Mouse (Mus musculus): ENCODE measurements around the gene Itpr1.

Itpr1 gene

DNA sequence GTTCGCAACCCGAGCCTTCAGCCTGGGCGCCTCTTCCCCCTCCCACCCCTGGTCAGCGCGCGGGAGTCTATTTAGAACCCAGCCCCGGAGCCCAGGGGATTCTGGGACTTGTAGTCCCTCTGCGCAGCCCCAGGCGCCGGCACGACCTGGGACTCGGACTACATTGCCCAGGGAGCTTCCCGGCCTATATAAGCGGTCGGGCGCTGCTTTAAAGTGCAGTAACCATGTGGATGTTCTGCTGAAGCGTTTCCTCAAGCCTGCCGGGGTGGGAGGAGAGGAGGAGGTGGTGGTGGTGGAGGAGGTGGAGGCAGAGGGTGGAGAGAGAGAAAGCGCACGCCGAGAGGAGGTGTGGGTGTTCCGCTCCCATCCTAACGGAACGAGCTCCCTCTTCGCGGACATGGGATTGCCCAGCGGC, at the start of gene Itpr1:
Itpr1 (plus strand) TSS at position 216 of the 415 bp plus-strand sequence.
- DNase-seq: peak; percentile 99

DNA sequence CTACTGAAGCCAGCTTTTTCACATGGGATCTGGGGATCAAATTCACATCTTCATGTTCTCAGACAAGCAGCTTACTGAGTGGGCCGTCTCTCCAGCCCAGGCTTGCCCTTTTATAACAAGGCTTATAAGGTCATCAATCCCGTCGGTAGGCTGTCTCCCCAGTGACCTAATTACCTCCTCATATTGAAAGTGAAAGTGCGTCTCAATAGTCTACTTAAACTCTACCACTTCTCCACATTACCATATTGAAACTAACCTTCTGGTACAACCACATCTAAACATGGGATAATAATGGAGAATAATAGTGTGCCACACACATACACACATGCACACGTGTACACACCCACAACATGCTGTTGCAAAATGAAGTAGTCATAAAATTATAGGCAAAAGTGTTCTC, 48.0 kb upstream of the Itpr1 start:
- DNase-seq: no peak

DNA sequence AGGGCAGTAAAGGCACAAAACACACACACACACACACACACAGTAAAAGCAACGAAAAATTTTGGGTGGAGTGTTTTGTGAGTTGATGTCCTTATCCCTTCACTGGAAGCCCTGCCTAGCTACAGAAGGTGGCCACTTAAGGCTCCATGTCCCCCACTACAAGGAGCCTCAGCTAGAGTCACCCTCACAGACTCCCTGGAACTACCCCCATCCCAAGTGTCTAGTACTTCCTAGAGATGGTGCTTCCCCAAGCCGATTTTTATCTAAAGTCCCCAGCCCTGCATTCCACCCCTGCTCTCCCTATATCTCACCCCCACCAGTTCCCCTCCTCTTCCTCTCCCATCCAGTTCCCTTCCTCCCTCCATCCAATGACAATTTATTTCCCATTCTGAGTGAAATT, 47.3 kb upstream of the Itpr1 start:
- DNase-seq: no peak

- DNase-seq: no peak
Observed at GRCm38 (mm10) chr6:108167946-108168680, 44.8 kb upstream of the Itpr1 start.

DNA sequence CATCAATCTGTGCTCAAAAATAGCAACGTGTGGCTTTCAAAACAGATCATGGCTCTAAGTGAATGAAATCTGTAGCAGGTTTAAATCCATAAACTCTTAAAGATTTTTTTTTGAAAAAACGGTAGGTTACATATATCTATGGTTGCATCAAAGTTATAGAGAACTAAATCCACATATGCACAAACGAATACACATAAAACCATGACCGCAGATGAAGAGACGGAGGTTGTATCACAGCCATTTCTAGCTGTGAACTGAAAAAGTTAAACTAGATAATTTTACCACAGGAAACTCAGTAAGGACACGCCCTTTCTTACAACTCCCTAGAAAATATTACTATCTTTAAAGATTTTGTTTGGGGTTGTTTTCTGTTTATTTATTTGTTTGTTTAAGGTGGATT, 44.2 kb upstream of the Itpr1 start:
- DNase-seq: no peak

DNA sequence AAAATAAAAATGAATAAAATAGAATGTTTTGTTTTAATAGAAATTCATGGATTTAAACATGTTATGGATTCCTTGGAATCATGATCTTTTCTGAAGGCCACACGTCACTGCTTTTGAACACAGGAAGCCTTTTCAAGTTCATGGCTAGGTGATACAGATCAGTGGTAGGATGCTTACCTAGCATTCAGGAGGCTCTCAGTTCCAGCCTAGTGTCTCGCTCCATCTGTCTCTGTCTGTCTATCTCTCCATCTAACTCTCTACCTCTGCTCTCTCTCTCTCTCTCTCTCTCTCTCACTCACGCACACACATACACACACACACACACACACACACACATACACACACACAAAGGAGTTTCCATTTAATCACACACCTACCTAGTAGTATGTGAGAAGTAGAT, 43.4 kb upstream of the Itpr1 start:
- DNase-seq: no peak

GRCm38 (mm10) chr6:108172219-108172618, 40.7 kb upstream of the Itpr1 start:
- DNase-seq: no peak

DNA sequence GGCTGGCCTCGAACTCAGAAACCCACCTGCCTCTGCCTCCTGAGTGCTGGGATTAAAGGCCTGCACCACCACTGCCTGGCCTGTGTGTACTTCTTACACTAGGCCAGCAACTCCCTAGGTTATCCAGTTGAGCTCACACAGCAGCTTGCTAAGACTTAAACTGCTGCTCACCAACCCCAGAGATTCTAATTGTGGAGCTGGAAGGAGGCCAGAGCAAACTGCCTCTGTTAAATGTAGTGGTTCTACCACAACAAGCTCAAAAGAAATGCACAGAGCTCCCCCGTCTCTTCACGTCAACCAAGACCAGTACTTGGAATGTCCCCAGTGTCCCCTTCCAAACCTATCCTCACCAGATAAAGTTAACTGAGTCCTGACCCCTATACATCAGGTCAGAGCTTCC, 38.7 kb upstream of the Itpr1 start:
- DNase-seq: no peak

DNA sequence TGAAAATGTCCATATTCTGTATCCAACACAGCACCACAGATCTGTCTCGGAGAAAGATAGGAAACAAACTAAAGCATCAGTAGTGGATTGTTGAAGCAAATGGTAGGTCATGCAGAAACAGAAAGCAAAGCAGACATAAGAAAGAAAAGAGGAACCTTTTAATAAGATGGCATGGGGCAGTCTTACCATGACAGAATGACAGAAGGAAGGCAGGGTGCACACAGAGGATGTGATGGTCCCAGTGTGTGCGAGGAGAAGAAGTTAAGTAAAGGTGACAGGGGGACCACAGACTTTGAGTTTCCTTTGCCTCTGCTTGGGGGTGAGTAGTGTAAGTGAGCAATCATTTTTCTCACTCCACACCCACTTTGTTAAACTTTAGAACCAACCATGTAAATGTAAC, 33.8 kb upstream of the Itpr1 start:
- no peak for DNase-seq

DNA sequence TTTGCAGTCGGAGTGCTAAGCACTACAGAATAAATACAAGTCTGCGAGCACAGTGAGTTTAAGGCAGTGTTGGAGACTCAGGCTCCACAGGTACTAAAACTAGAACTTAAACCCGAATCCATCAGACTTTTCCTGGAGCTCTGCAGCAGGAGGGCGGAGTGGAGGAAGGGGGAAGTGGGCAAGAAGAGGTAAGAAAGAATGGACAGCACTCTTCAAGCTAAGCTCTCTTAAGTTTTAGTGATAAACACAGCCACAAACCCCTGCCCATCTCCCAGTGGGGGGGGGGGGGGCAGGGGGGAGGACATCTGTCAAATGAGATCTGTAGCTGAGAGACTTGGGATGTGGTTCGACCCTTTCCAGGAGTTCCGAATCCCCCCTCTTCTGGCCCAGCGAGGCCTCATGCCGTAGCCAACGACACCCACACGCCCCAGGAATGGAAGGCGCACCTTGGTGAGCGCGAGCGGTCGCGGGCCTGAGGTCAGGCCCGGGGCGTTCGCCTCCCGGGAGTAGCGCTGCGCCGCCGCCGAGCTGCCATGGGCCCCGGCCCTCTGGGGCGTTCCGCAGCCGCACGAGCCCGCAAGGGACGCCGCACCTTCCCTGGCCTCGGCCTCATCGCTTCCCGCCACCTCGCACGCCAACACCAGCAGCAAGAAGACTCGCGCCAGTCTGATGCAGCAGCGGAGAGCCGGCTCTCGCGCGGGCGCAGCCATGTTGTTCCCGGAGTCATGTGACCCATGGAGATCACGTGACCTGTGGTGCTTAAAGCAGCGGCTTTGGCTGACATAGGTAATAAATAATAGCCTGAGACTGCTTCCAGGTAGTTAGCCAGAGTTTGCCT, 27.8 kb upstream of the Itpr1 start, which contains the start of gene Sumf1:
Sumf1 (minus strand) TSS at position 736 of the 838 bp plus-strand sequence.
- peak; percentile 95 for DNase-seq

DNA sequence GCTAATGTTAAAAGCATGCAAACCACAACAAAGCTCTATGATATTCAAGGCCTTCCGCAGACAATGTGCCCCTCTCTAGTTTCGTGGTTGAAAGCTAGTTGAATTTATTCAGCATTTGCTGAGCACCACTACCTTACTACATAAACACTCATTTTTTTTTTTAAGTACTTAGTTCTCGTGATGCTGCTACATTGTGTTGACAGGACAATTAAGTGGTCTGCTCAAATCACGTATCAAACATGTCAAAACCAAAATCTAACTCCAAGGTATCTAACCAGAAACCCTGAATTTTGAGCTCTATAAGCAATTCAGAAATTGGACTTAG, 27.2 kb upstream of the Itpr1 start:
- DNase-seq: no peak

DNA sequence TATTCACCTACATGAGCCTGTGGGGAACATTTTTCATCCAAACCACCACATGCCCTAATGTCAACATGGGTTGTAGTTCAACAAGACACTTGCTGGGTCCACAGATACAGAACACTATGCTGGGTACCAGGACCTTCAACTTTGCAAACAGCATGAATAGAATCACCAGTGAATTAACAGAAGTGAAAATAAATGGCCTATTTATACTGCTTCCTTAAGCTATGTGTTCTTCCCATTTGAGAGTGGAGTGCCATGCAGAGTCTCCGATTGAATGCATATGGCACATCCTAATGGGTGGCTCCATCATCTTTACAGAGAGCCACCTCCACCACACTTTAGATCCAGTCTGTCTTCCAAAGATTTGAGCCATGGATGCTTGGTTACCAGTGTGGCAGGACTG, 22.2 kb upstream of the Itpr1 start:
- DNase-seq: no peak

DNA sequence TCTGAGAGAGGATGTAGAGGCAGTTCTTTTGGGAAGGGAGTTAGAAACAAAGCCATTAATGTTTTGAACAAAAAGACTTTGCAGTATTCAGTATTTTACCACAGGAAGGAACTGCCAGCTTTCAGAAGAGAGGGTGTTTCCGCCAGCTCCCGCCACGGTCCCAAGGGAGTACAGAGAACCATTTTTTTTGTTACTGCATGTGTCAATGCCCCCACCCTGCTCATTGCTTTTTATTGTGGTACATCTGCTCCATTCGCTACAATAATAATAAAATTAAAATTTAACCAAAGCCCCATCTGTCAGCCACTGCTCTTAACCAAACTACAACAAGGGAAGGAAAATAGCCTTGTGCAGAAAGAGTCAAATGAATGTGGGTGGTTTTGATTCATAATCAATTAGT, 20.3 kb upstream of the Itpr1 start:
- DNase-seq: peak; percentile 15

- DNase-seq: no peak
Observed at GRCm38 (mm10) chr6:108196665-108197064, 16.2 kb upstream of the Itpr1 start.

DNA sequence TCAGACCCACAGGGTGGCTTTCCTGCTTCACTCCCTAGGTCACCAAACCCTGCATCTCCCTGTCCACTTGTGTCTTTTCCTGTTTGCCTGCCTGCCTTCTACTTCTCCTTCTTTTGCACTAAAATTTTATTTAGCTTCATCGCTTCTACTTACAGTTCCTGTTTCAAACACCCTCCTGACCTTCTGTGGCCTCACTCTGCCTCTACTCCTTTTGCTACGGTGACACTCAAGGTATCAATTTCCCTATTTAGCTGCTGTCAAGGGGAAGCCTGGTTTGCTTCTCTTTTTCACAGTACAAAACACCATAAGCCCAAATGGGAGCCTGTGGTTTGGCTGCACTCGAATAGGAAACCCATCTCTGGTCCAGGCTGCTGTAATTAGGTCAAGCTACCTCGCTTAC, 15.8 kb upstream of the Itpr1 start:
- no peak for DNase-seq

- no peak for DNase-seq
Observed at GRCm38 (mm10) chr6:108198286-108198685, 14.6 kb upstream of the Itpr1 start.

DNA sequence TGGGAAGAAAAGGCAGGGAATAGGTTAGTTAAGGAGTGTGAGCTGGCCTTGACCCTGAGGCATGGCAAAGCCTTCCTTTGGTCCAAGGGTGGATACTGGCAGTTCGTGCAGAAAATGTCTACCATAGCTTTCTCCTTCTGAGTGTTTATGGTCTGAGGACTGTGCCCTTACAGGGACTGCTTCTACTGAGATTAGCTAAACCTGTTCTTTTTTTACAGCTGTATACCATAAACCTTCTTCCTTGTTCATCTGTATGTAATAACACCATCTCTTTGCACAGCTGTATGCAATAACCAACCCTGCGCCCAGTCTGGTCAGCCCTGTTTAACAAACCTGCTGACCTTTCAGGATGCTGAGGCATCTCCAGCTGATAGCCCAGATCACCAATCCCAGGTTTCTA, 8.6 kb upstream of the Itpr1 start:
- DNase-seq: no peak

DNA sequence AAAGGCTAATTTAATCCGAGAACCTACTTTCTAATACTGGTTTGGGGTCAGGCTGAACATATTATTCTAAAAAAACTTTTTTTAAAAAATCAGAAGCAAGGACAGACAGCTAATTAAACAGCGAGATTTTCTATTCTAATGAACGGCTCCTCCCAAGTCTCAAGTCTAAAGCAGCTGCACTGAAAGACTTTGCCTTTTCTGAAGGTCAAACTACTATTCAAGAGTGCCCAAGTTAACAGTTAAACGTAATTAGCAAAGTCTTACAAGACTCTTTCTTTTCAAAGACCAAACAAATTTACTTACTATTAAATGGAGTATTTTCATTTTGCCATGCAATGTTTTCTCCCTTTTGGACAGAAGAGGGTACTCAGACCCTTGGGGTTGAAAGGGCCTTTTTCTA, 6.8 kb upstream of the Itpr1 start:
- no peak for DNase-seq

DNA sequence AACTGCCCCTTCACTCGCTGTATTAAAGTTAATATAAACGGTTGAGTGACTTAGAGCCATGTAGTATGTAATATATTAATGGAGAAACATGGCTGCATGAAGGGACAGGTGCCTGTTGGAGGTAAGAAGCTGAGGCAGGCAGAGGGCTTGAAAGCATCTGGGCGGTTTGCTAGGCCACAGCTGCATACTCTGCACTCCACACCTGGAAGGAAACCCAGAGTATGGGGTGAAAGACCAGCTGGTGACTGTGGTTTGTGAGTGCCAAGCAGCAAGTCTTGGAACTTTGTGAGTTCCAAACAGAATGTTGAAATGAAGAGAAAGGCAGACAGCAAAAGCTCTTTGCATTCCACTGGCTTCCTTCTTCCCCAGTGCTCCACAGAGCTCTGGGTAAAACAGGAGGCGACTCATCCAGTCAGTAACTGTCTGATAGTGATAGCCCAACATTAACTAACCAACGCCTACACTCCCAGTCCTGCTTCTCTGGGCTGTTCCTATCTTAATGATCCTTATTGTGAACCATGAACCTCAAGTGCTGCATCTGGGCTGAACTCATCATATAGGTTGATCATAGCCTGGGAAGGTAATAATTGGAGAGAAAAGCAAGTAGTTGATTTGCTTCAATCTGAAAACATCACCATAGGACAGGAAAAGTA, 5.9 kb upstream of the Itpr1 start:
- DNase-seq: no peak

DNA sequence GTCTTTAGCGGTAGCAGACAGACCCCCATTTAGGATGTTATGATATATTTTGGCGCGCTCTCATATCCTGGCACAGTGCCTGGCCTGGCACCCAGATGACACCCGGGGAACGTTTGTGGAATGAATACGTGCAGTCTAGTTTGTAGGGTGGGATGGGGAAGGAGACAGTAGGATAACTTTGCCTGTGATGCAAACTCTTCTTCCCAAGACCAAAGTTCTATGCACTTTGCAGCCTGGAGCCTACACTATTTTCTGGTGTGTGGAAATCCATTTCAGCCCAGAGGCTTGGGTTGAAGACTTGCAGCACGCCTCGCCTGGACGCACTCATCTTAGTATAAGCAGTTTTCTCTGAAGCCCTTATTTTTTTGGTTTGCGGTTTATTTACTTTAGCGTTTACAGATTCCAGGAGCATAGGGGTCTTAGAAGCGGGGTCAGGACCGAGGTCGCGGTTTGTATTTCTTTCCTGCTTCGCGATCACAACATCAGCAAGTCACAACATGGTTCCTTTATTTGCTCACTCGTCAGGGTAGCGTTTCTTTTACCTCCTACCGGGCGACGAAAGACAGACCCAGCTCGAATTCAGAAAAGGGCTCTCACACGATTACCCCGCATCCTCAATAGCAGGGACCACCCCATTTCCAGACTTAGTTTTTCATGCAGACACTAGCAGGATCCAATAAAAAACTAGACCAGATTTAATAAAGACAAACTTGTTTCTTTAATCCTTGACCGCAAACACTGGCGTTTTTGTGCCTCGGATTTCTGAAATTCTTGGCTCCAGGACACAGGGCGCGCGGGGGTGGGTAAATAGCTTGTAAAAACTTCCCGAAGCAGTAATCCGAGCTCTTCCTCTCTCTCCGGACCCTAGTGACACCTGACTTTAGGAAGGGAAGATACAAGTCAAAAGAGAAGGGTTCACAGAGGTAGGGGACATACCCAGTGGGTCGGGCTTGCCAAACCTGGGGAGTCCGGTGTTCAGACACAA, 708 bp upstream of the Itpr1 start:
- DNase-seq: no peak

DNA sequence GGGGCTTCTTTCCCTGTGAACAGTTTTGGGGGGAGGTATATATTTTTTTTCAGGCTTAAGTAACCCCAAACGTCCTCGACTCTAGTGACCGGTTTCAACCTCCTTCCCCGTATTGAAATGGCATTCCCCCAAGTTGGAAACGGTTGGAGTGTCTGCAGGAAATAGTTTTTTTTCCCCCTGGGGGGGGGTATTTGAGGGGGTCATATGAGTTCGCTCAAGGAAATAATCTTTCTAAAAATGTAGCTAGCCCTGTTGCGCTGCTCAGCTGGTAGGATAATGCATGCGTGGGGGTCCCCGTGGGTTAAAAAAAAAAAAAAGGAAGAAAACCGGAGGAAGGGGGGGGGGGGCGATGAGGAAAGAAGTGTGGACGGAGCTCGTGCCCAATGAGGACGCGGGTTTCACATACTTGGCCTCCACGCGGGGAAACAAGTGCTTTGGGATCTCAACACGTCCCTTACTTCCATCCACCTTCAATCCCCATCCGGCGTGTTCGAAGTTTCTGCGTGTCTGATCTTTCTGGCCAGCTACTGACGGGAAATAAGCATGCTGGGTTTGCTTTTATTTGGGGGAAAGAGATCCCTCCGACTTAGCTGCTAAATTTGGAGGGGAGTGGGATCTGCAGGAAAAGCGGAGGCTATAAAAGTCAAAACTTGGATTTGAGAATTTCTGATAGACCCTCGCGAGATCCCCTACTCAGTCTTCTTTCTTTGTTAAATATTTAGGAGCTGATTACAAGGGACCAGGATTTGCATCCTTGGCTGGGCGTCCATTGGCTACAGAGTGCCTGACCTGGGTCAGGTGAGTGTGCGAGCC, 791 bp downstream of the Itpr1 start:
- DNase-seq: no peak
